ENCODE assay signal across 8 mouse cellular contexts in the genomic region with DNA sequence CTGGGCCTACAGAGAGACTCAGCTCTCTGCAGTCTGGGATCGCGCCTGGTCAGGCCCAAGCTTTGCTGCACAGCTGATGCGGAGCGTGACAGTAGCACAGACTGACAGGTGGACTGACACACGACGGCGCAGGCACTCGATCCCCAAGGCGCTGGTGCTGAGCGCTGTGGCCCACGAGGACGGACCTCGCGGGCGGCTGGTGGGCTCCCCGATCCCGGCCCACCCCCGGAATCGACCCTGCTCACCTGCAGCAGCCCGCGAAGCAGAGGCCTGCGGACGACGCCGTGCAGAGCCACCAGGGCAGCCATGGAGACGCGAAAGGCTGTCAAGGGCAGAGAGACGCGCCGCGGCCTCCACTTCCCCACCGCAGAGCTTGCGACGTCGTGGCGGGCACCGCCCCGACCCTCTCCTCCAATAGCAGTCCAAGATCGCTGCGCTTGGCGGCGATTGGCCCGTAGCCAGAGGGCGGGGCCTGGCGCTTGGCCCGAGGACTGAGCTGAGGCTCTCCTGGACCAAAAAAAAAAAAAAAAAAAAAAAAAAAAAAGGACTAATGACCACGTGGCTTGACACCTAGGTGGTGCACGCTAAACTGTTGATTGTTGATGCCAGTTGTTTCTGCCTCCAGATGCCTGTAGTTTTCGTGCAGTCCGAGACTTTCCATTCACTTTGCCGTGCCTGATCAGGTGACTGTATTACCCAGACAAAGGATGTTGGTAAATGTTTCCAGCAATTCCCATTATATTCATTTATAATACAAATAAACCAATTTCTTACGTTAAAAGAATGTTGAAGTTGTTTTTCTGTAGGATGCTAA. TPM values are rescaled to one million over a fixed set of nuclear protein-coding genes. Genes with fewer than 3 reads are reported as not detected.
A peak's percentile ranks its signal among the peaks of the same experiment; 100 is the strongest.
DNase-seq lines count a peak whose midpoint lies in the region; ATAC-seq and TF ChIP-seq lines count a peak whose summit lies in the region.

Gene Acat1 (minus strand): TSS at position 415 of the 814 bp plus-strand sequence.

- no peaks in the 10 kb centered on the region for H3K9me3 ChIP-seq in megakaryocyte, embryonic 14.5 days

- ATAC-seq in activated CD4-positive, CD25-positive, alpha-beta regulatory T cell, adult 4 months: peak; percentile 99

- H3K4me1 ChIP-seq in cortical plate, adult 2 months (ENCODE audit: control insufficient read depth, insufficient read depth, low read length): no peaks in the 10 kb centered on the region; the same call in 1 of the 2 replicates
- H3K4me1 ChIP-seq in megakaryocyte, embryonic 14.5 days: peaks cover 47% of the 10 kb centered on the region

- H3K27me3 ChIP-seq in megakaryocyte, embryonic 14.5 days (replicated peaks): no peaks in the 10 kb centered on the region

- DNase-seq in gastrocnemius, adult 8-10 months (ENCODE audit: low spot score in 2 of 2): peak; percentile 95
- peak; percentile 16 for DNase-seq in hindlimb bud, embryonic 11.5 days (ENCODE audit: extremely low spot score, low read depth, low spot score)
- peak; percentile 90 for DNase-seq in left cerebral cortex, adult 8-10 months (ENCODE audit: low spot score in 2 of 2)
- peak; percentile 95 to 96 for DNase-seq in right cerebral cortex, postnatal 10 days (ENCODE audit: low spot score in 2 of 2)
- peak; percentile 93 for DNase-seq in urinary bladder, postnatal 25 days (ENCODE audit: low spot score)

- peaks cover 36% of the 10 kb centered on the region for H3K36me3 ChIP-seq in megakaryocyte, embryonic 14.5 days (replicated peaks; ENCODE audit: low read length)

- H3K4me3 ChIP-seq in cortical plate, adult 2 months (ENCODE audit: insufficient read depth, low read length): peak within 1 kb of the TSS; percentile 77
- H3K4me3 ChIP-seq in megakaryocyte, embryonic 14.5 days (replicated peaks): peak within 1 kb of the TSS; percentile 99

- TF ChIP-seq CTCF in cortical plate, adult 2 months (IDR thresholded peaks at IDR 0.05; ENCODE audit: extremely low read depth, insufficient read depth, low read length): no peak

- TF ChIP-seq POLR2A in cortical plate, adult 2 months (IDR thresholded peaks at IDR 0.05; ENCODE audit: extremely low read depth, insufficient read depth, low read length): peak; percentile 78

- H3K27ac ChIP-seq in cortical plate, adult 2 months (ENCODE audit: insufficient read depth, low read length): peak within 1 kb of the TSS; percentile 53

RNA-seq across cellular contexts. Expression of gene Acat1, which starts in this region (rescaled TPM):
- 10 to 100 TPM; 49.3 to 91.2 TPM for polyA plus RNA-seq in activated CD4-positive, CD25-positive, alpha-beta regulatory T cell, adult 4 months (2017; shearing (Covaris generic))
- polyA plus RNA-seq in cortical plate, adult 2 months (2012; rRNA removed): 68.6 and 69.0 TPM in 2 replicates
- 100 to 1,000 TPM; 123 to 132 (median 128) TPM for total RNA-seq in gastrocnemius, adult 8-10 months (2022)
- total RNA-seq in left cerebral cortex, adult 8-10 months (2022): 10 to 100 TPM; 55.4 to 60.7 (median 56.5) TPM
- 34.4 and 110 TPM in 2 replicates for polyA plus RNA-seq in megakaryocyte, embryonic 14.5 days (2012; ENCODE audit: insufficient read depth, low replicate concordance)

Comparison
In these comparisons a context has a peak if more than half of its experiments do, and no peak if none do; other contexts are left out.
1. Peak in every context shown above with its lines: DNase-seq, ATAC-seq, H3K4me3 ChIP-seq and H3K27ac ChIP-seq.
2. DNase-seq: peak in every context shown above with its lines; median percentile 96 in right cerebral cortex, postnatal 10 days; 95 in gastrocnemius, adult 8-10 months; 93 in urinary bladder, postnatal 25 days; 90 in left cerebral cortex, adult 8-10 months; 16 in hindlimb bud, embryonic 11.5 days.